Mouse (Mus musculus) E14TG2a.4 (cell line): ENCODE measurements at regions not wholly inside any gene's neighbourhood (a gene's known extent, or its start where the extent isn't known, plus 50 kb on each side); places are given as distances from the start of the nearest gene placed in this dataset.

ENCODE experiments used
- H3K27me3 ChIP-seq: 2 replicates; pipeline ENCODE4 v1.6.1; 2014; ENCODE audit warnings: low read length, control low read depth; ENCODE audit not compliant: insufficient read depth
- H3K36me3 ChIP-seq: 2 replicates; pipeline ENCODE4 v1.6.1; 2014; ENCODE audit warnings: low read length, control low read depth; ENCODE audit not compliant: insufficient read depth
- H3K4me1 ChIP-seq: replicated peaks from 2 replicates; pipeline ENCODE4 v1.6.1; 2014; ENCODE audit warnings: low read depth, low read length, control low read depth
- H3K4me3 ChIP-seq: replicated peaks from 2 replicates; pipeline ENCODE4 v1.5.1; 2014; ENCODE audit warnings: mild to moderate bottlenecking, low read length
- H3K9me3 ChIP-seq: 2 replicates; pipeline ENCODE4 v1.6.1; 2014; ENCODE audit warnings: low read length, control low read depth
- CTCF ChIP-seq: conservative IDR thresholded peaks from 2 replicates; pipeline ENCODE4 v1.5.1; 2014; ENCODE audit warnings: low read length
- NANOG ChIP-seq: IDR thresholded peaks from 2 replicates; pipeline ENCODE4 v1.6.1; 2014; ENCODE audit warnings: borderline replicate concordance, low read length, mixed read lengths
- POU5F1 ChIP-seq: IDR thresholded peaks from 2 replicates; pipeline ENCODE4 v1.6.1; 2014; ENCODE audit warnings: low read length, borderline replicate concordance

- no peaks in the 10 kb centered on the region for H3K27me3 ChIP-seq
- H3K36me3 ChIP-seq = no peaks in the 10 kb centered on the region
- no peak for TF ChIP-seq NANOG
- TF ChIP-seq POU5F1 = no peak
- no peak for TF ChIP-seq CTCF
- H3K9me3 ChIP-seq = no peaks in the 10 kb centered on the region
- no peak overlapping the region for H3K4me3 ChIP-seq
- H3K4me1 ChIP-seq = no peaks in the 10 kb centered on the region
Observed at GRCm38 (mm10) chr8:103577147-103577546, 524.3 kb upstream of the Cdh5 start.

- H3K27me3 ChIP-seq = no peaks in the 10 kb centered on the region
- no peak for TF ChIP-seq CTCF
- no peak for TF ChIP-seq POU5F1
- no peak for TF ChIP-seq NANOG
- no peak overlapping the region for H3K4me3 ChIP-seq
- 0 out of 2 replicates have a peak, but pooled peaks cover 5% of the 10 kb centered on the region for H3K4me1 ChIP-seq
- H3K9me3 ChIP-seq = no peaks in the 10 kb centered on the region
- no peaks in the 10 kb centered on the region for H3K36me3 ChIP-seq
Observed at GRCm38 (mm10) chr8:103578006-103578405, 523.4 kb upstream of the Cdh5 start.

DNA sequence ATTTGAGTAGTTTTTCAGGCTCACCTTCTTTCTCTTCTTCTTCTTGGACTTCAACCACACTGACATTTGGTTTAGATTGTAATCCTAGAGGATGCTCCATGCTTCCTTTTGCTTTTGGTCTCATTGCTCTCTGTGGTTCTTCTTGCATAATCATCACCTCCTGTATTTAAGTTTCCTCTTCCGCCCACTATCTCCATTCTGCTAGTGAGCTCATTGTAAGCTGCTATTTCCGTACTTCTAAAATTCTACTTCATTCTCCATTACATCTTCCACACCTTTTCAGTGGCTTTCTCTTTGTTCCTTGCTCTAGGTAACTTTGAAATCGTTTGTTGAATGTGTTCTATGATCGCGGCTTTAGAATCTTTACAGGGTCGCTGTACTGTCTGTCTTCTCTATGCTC, 493.1 kb upstream of the Cdh5 start:
- TF ChIP-seq CTCF (no peak), POU5F1 (no peak), NANOG (no peak)
- no peaks in the 10 kb centered on the region for H3K9me3 ChIP-seq
- H3K4me3 ChIP-seq = no peak overlapping the region
- no peaks in the 10 kb centered on the region for H3K36me3 ChIP-seq
- no peaks in the 10 kb centered on the region for H3K4me1 ChIP-seq
- H3K27me3 ChIP-seq = no peaks in the 10 kb centered on the region

GRCm38 (mm10) chr8:103623781-103624434, 477.5 kb upstream of the Cdh5 start:
- TF ChIP-seq CTCF = no peak
- no peak for TF ChIP-seq NANOG
- TF ChIP-seq POU5F1 = no peak
- Histone ChIP-seq H3K36me3 (no peaks in the 10 kb centered on the region), H3K9me3 (no peaks in the 10 kb centered on the region), H3K4me3 (no peak overlapping the region), H3K27me3 (no peaks in the 10 kb centered on the region), H3K4me1 (peaks cover 13% of the 10 kb centered on the region)

GRCm38 (mm10) chr8:103625166-103625890, 476.1 kb upstream of the Cdh5 start:
- Histone ChIP-seq H3K36me3 (no peaks in the 10 kb centered on the region), H3K27me3 (no peaks in the 10 kb centered on the region), H3K4me3 (no peak overlapping the region), H3K4me1 (peaks cover 13% of the 10 kb centered on the region), H3K9me3 (no peaks in the 10 kb centered on the region)
- no peak for TF ChIP-seq POU5F1
- TF ChIP-seq CTCF = no peak
- no peak for TF ChIP-seq NANOG

GRCm38 (mm10) chr8:103626446-103626845, 475.0 kb upstream of the Cdh5 start:
- H3K27me3 ChIP-seq = no peaks in the 10 kb centered on the region
- H3K4me1 ChIP-seq = peaks cover 13% of the 10 kb centered on the region
- H3K9me3 ChIP-seq = no peaks in the 10 kb centered on the region
- no peaks in the 10 kb centered on the region for H3K36me3 ChIP-seq
- TF ChIP-seq POU5F1 (no peak), CTCF (no peak), NANOG (no peak)
- H3K4me3 ChIP-seq = no peak overlapping the region

DNA sequence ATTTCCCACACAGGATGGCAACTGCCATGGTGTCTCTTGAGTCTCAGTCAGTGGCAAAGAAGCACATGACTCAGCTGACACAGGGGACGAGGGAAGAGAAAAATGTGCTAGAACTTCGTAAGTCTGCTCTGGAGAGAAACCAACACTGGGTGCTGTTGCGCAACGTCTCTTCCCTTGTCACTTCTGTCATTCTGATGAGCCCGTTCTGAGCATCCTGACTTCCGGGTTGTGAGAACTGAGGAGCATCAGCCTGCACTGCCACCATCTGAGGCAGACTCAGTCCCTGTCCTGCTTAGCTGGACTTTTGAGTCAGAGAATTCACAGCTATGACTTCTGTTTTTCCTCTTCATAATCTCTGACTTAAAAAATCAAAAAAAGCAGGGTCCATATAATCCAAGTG, 468.9 kb upstream of the Cdh5 start:
- no peaks in the 10 kb centered on the region for H3K36me3 ChIP-seq
- TF ChIP-seq CTCF (no peak), POU5F1 (no peak), NANOG (no peak)
- H3K27me3 ChIP-seq = peaks cover 5% of the 10 kb centered on the region; the same call in 1 of the 2 replicates
- H3K4me3 ChIP-seq = no peak overlapping the region
- no peaks in the 10 kb centered on the region for H3K4me1 ChIP-seq
- no peaks in the 10 kb centered on the region for H3K9me3 ChIP-seq

GRCm38 (mm10) chr8:103634951-103635350, 466.5 kb upstream of the Cdh5 start:
- Histone ChIP-seq H3K4me3 (no peak overlapping the region), H3K4me1 (no peaks in the 10 kb centered on the region), H3K27me3 (peaks cover 5% of the 10 kb centered on the region; the same call in 1 of the 2 replicates), H3K9me3 (no peaks in the 10 kb centered on the region), H3K36me3 (no peaks in the 10 kb centered on the region)
- TF ChIP-seq CTCF (no peak), POU5F1 (no peak), NANOG (no peak)

- TF ChIP-seq POU5F1 (no peak), CTCF (no peak), NANOG (no peak)
- H3K4me3 ChIP-seq = no peak overlapping the region
- no peaks in the 10 kb centered on the region for H3K36me3 ChIP-seq
- H3K4me1 ChIP-seq = no peaks in the 10 kb centered on the region
- H3K9me3 ChIP-seq = no peaks in the 10 kb centered on the region
- H3K27me3 ChIP-seq = no peaks in the 10 kb centered on the region
Observed at GRCm38 (mm10) chr8:103643621-103644020, 457.8 kb upstream of the Cdh5 start.
